Mouse (Mus musculus) stomach, postnatal 0 days (tissue): ENCODE data around the gene Adcy2.

Experiments
- CTCF ChIP-seq: IDR thresholded peaks from 2 replicates; pipeline ENCODE4 v1.5.1; 2016; ENCODE audit warnings: antibody characterized with exemption, low read depth, mild to moderate bottlenecking, moderate library complexity
- EP300 ChIP-seq: optimal IDR thresholded peaks from 2 replicates; pipeline ENCODE3; 2016; ENCODE audit warnings: antibody characterized with exemption

GRCm38 (mm10) chr13:68902708-68903107 is 96.6 kb downstream of the Adcy2 start:
- TF ChIP-seq EP300 = no peak
- TF ChIP-seq CTCF = no peak
